Mouse (Mus musculus) MEL-GATA-1-ER (cell line): Measurements from ENCODE around the gene Sept9.
A peak's percentile ranks its signal among the peaks of the same experiment; 100 is the strongest.

Experiments used
- DNase-seq: peaks from one replicate; pipeline ENCODE4 v3.0.0-alpha.2; 2012; ENCODE audit warnings: low read depth; ENCODE audit errors: extremely low read depth

The Sept9 gene

GRCm38 (mm10) chr11:117245041-117245725 lies 45.7 kb downstream of the Sept9 start:
- DNase-seq, result no peak

GRCm38 (mm10) chr11:117245846-117246245 lies 46.4 kb downstream of the Sept9 start:
- no peak for DNase-seq

- no peak for DNase-seq
These were observed 46.8 kb downstream of the Sept9 start for GRCm38 (mm10) chr11:117246286-117246685.

GRCm38 (mm10) chr11:117246981-117247431 lies 47.5 kb downstream of the Sept9 start:
- DNase-seq, result no peak

DNA sequence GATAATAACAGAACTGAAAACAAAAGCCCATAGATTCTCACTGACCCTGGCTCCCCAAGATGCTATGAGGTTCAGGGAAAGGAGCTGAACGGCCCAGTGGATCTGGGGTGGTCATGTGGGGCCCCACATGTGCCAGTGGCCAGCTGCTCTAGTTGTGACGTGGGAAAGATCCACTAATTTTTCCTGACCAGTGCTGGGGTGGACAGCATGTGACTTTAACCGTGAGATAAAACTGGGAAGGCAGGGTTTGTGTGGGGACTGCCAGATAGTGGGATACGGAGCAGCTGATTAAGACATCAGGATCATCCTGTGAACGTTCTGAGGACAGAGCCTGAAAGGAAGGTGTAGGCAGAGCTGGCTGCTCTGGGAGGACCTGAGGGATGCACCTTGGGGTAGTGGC lies 48.1 kb downstream of the Sept9 start:
- DNase-seq, result no peak

GRCm38 (mm10) chr11:117248734-117249248 lies 49.3 kb downstream of the Sept9 start:
- DNase-seq, result peak; percentile 59

- DNase-seq, result no peak
These were observed 50.0 kb downstream of the Sept9 start for GRCm38 (mm10) chr11:117249282-117249984.

DNA sequence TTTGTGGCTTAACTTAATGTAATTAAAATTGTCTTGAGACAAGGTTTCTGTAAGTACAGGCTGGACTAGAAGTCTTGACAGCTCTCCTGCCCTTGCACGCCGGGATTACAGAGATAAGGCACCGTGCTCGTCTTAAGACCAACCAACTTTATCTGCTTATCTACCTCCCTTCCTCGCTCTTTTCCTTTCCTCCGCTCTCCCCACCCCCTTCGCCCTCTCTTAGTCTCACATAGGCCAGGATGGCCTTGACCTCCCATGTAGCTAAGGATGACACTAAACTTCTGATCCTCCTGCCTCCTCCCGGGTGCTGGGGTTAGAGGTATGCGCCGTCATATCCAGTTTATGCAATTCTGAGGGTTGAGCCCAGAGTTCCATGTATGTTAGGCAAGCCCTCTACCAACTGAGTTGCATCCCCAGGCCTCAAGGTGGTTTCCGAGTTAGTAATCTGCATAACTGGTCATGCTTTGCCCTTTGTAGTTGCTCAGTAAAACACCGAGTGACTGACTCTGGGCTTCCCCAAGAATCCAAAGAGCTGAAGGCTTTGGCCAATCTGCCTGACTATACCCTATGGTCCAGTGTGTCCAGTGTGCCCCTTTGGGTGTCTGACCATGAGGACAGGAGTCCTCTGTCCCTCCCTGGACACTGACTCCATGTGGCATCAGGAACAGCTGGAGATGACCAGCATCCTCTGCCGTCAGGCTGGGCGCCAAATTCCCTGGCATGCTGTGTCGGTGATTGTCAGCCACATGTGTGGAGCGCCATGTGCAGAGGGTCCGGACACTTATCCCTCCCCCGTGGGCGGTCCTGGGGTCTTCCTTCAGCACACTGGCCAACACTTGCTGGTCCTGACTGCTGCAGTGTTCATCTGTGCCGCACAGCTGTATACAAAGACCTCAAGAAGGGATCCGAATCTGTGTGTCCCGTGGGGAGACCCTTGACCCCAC lies 50.8 kb downstream of the Sept9 start:
- DNase-seq, result no peak

- DNase-seq, result no peak
These were observed 52.3 kb downstream of the Sept9 start for GRCm38 (mm10) chr11:117251755-117252154.

DNA sequence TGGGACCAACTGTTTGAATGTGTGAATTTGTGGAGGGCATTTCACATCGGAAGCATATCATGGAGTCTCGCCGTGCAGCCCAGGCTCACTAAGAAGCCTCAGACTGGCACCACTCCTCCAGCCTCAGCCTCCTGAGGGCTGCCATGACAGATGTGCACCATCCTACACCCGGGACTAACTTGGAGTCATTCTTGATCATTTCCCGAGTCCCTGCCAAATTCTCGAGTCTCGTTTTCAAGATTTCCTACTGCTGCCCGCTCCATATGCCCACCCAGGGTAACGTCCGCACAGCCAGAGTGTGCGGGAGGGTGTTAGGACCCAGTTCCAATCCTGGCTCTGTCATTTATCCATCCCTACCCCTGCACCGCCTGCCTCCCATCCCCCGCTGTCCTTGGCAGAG lies 53.4 kb downstream of the Sept9 start:
- DNase-seq, result no peak

- no peak for DNase-seq
These were observed 55.0 kb downstream of the Sept9 start for GRCm38 (mm10) chr11:117254161-117255107.

GRCm38 (mm10) chr11:117255108-117255489 lies 55.6 kb downstream of the Sept9 start:
- no peak for DNase-seq

GRCm38 (mm10) chr11:117256088-117256487 lies 56.6 kb downstream of the Sept9 start:
- DNase-seq, result no peak

DNA sequence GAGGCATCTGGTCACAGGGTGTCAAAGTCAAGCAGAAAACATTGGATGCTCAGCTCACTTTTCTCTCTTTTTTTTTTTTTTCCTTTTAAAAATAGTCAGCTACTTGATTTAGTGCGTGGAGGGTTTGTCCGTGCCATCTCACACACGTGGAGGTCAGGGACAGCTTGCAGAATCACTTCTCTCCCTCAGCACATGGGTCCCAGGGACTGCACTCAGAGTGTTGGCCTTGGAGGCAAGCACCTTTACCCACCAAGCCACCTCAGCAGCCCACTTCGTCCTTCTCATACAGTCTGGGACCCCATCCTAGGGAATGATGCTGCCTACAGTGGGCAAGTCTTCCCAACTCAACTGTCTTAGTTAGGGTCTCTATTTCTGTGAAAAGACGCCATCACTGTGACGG lies 57.4 kb downstream of the Sept9 start:
- DNase-seq, result no peak

GRCm38 (mm10) chr11:117257266-117257665 lies 57.8 kb downstream of the Sept9 start:
- no peak for DNase-seq

- peak; percentile 80 for DNase-seq
These were observed 58.4 kb downstream of the Sept9 start for GRCm38 (mm10) chr11:117257842-117258241.

DNA sequence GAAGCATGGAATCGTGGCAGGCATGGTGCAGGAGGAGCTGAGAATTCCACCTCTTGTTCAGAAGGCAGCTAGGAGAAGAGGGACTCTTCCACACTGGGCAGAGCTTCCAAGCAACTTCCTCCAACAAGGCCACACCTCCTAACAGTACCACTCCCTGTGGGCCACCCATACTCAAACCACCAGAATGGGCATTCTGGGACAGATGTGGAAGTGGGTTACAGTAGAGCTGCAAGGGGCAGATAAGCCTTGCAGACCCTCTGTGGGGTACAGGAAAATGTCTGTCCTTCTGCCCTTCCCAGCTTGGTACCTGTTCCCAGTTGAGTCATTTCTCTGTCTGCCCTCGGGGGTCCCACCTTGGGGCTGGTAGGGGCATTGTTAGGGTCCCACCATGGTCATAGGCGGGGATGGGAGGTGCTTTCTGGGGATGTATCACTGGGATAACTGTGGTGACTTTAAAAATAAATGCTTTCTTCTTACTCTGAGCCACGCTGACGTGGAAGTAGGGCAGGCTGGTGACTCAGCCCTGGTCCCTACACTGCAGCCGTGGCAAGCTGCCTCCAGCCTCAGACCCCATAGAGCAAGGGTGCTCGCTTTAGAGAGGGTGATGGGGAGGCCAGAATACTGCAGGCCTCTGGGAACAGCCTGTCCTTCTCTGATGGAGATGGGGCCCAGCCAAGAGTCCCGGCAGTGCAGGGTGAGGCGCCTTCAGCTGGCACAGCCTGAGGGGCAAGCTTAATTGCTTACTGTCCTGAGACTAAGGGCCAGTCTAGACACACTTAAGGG lies 59.9 kb downstream of the Sept9 start:
- DNase-seq, result no peak

DNA sequence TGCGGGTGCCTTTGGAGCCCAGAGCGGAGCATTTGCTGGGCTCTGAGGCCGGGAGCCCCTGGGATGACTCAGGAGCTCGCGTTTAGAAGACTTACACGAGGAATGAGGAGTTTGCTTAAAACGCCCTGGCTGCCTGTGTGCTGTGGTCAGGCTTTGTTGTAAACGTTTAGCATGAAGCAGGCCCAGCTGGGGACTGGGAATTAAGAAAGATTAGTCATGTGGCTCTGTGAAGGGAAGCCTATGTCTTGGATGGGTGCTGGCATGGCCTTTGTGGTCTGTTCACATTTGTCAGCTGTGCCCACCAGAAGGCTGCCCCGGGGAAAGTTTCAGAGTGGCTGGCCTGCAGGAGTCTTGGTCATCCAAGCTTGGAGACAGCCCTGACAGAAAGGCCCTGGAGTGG lies 61.2 kb downstream of the Sept9 start:
- DNase-seq, result no peak

GRCm38 (mm10) chr11:117263096-117263808 lies 63.8 kb downstream of the Sept9 start:
- DNase-seq, result no peak
